Mouse (Mus musculus): ENCODE measurements at regions not wholly inside any gene's neighbourhood (a gene's known extent, or its start where the extent isn't known, plus 50 kb on each side); places are given as distances from the start of the nearest gene placed in this dataset.

- Histone ChIP-seq H3K9ac (replicated peaks) (no peak overlapping the region), H3K9me3 (ENCODE audit: control insufficient read depth, low read length) (no peaks in the 10 kb centered on the region), H3K4me2 (ENCODE audit: low read depth) (no peak overlapping the region), H3K4me1 (replicated peaks; ENCODE audit: control insufficient read depth in 2 of 2, insufficient read depth in 2 of 2, low read length in 1 of 2) (no peaks in the 10 kb centered on the region), H3K27me3 (ENCODE audit: control insufficient read depth, insufficient read depth, low read length) (no peaks in the 10 kb centered on the region), H3K4me3 (ENCODE audit: insufficient read depth in 1 of 2, low read depth in 2 of 2, low read length in 2 of 2) (no peak overlapping the region), H3K27ac (no peak overlapping the region), H3K36me3 (replicated peaks; ENCODE audit: control insufficient read depth, insufficient read depth, low read depth) (no peaks in the 10 kb centered on the region)
- no peak for TF ChIP-seq EP300 (IDR thresholded peaks at IDR 0.05; ENCODE audit: low read depth)
- TF ChIP-seq CTCF (IDR thresholded peaks at IDR 0.05; ENCODE audit: low read depth): no peak
- 45% methylated on average over 4 of the region's 4 CpGs for WGBS (ENCODE audit: insufficient replicate concordance)
- ATAC-seq (ENCODE audit: insufficient read depth) (no peak), DNase-seq (ENCODE audit: low read depth in 3 of 3, low spot score in 3 of 3) (no peak)
These were observed 225.6 kb upstream of the Gm11146 start for GRCm38 (mm10) chr16:77827322-77828117.

DNA sequence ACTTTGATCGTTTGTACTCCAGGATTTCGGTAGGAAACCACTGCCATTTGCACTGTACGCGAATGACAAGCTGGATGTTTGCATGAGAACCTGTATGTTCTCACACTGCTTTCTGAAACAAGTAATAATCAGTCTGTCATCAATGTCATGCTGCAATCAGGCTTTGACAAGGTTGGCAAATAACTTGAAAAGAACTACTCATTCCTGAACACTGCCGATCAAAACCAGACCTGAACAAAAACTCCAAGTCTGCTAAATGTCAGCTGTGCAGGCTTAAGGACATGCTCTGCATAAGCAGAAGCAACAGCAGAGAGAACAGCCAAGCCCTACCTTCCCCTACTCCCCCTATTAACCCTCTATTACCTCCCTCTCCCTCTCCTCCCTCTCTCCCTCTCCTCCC, 197.8 kb upstream of the Gm11146 start:
- Histone ChIP-seq H3K27me3 (ENCODE audit: control insufficient read depth, insufficient read depth, low read length) (no peaks in the 10 kb centered on the region), H3K9me3 (ENCODE audit: control insufficient read depth, low read length) (no peaks in the 10 kb centered on the region), H3K9ac (replicated peaks) (no peak overlapping the region), H3K36me3 (replicated peaks; ENCODE audit: control insufficient read depth, insufficient read depth, low read depth) (no peaks in the 10 kb centered on the region), H3K4me2 (ENCODE audit: low read depth) (no peak overlapping the region), H3K4me1 (replicated peaks; ENCODE audit: control insufficient read depth in 2 of 2, insufficient read depth in 2 of 2, low read length in 1 of 2) (no peaks in the 10 kb centered on the region), H3K27ac (no peak overlapping the region), H3K4me3 (ENCODE audit: insufficient read depth in 1 of 2, low read depth in 2 of 2, low read length in 2 of 2) (no peak overlapping the region)
- WGBS (ENCODE audit: insufficient replicate concordance): 73% methylated on average over 5 of the region's 5 CpGs
- no peak for TF ChIP-seq EP300 (IDR thresholded peaks at IDR 0.05; ENCODE audit: low read depth)
- no peak for TF ChIP-seq CTCF (IDR thresholded peaks at IDR 0.05; ENCODE audit: low read depth)
- ATAC-seq (ENCODE audit: insufficient read depth): no peak
- no peak for DNase-seq (ENCODE audit: low read depth in 3 of 3, low spot score in 3 of 3)

DNA sequence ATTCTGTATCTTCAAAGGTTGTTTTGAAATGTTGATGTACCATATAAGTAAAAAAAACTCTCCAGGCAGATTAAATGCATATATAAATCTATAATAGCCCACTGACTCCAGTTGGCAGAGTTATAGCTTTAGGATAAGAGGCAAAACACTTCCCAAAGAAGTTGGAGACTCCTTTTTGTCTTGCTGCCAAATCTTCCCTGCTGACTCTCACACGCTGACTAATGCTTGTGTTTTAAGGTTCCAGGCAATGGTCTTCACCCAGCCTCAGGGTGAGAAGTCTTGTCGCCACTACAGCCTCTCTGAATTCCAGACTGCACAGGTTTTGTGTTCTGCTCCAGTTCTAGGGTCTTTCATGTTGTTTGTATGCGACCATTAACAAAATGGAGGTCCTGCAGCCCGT, 195.0 kb upstream of the Gm11146 start:
- H3K27me3 ChIP-seq (ENCODE audit: control insufficient read depth, insufficient read depth, low read length): no peaks in the 10 kb centered on the region
- H3K9ac ChIP-seq (replicated peaks): no peak overlapping the region
- DNase-seq (ENCODE audit: low read depth in 3 of 3, low spot score in 3 of 3): no peak
- 60% methylated on average over 4 of the region's 4 CpGs for WGBS (ENCODE audit: insufficient replicate concordance)
- H3K4me3 ChIP-seq (ENCODE audit: insufficient read depth in 1 of 2, low read depth in 2 of 2, low read length in 2 of 2): no peak overlapping the region
- H3K36me3 ChIP-seq (replicated peaks; ENCODE audit: control insufficient read depth, insufficient read depth, low read depth): no peaks in the 10 kb centered on the region
- no peaks in the 10 kb centered on the region for H3K4me1 ChIP-seq (replicated peaks; ENCODE audit: control insufficient read depth in 2 of 2, insufficient read depth in 2 of 2, low read length in 1 of 2)
- no peak overlapping the region for H3K4me2 ChIP-seq (ENCODE audit: low read depth)
- no peak overlapping the region for H3K27ac ChIP-seq
- no peak for ATAC-seq (ENCODE audit: insufficient read depth)
- H3K9me3 ChIP-seq (ENCODE audit: control insufficient read depth, low read length): no peaks in the 10 kb centered on the region
- TF ChIP-seq CTCF (IDR thresholded peaks at IDR 0.05; ENCODE audit: low read depth): no peak
- TF ChIP-seq EP300 (IDR thresholded peaks at IDR 0.05; ENCODE audit: low read depth): no peak

GRCm38 (mm10) chr16:77789652-77790051, 187.8 kb upstream of the Gm11146 start:
- TF ChIP-seq CTCF (IDR thresholded peaks at IDR 0.05; ENCODE audit: low read depth) (no peak), EP300 (IDR thresholded peaks at IDR 0.05; ENCODE audit: low read depth) (no peak)
- 69% methylated on average over 5 of the region's 5 CpGs for WGBS (ENCODE audit: insufficient replicate concordance)

GRCm38 (mm10) chr16:77789206-77789605, 187.3 kb upstream of the Gm11146 start:
- 60% methylated on average over 2 of the region's 2 CpGs for WGBS (ENCODE audit: insufficient replicate concordance)
- H3K36me3 ChIP-seq (replicated peaks; ENCODE audit: control insufficient read depth, insufficient read depth, low read depth): no peaks in the 10 kb centered on the region

More at GRCm38 (mm10) chr16:77789652-77790051, 187.8 kb upstream of the Gm11146 start:
- H3K4me2 ChIP-seq (ENCODE audit: low read depth): no peak overlapping the region
- no peak overlapping the region for H3K9ac ChIP-seq (replicated peaks)
- H3K4me3 ChIP-seq (ENCODE audit: insufficient read depth in 1 of 2, low read depth in 2 of 2, low read length in 2 of 2): no peak overlapping the region
- DNase-seq (ENCODE audit: low read depth in 3 of 3, low spot score in 3 of 3): no peak
- H3K4me1 ChIP-seq (replicated peaks; ENCODE audit: control insufficient read depth in 2 of 2, insufficient read depth in 2 of 2, low read length in 1 of 2): no peaks in the 10 kb centered on the region
- no peaks in the 10 kb centered on the region for H3K27me3 ChIP-seq (ENCODE audit: control insufficient read depth, insufficient read depth, low read length)
- H3K27ac ChIP-seq: no peak overlapping the region
- no peaks in the 10 kb centered on the region for H3K9me3 ChIP-seq (ENCODE audit: control insufficient read depth, low read length)
- H3K36me3 ChIP-seq (replicated peaks; ENCODE audit: control insufficient read depth, insufficient read depth, low read depth): no peaks in the 10 kb centered on the region
- no peak for ATAC-seq (ENCODE audit: insufficient read depth)

More at GRCm38 (mm10) chr16:77789206-77789605, 187.3 kb upstream of the Gm11146 start:
- no peak for DNase-seq (ENCODE audit: low read depth in 3 of 3, low spot score in 3 of 3)
- Histone ChIP-seq H3K27me3 (ENCODE audit: control insufficient read depth, insufficient read depth, low read length) (no peaks in the 10 kb centered on the region), H3K4me3 (ENCODE audit: insufficient read depth in 1 of 2, low read depth in 2 of 2, low read length in 2 of 2) (no peak overlapping the region), H3K9me3 (ENCODE audit: control insufficient read depth, low read length) (no peaks in the 10 kb centered on the region), H3K4me1 (replicated peaks; ENCODE audit: control insufficient read depth in 2 of 2, insufficient read depth in 2 of 2, low read length in 1 of 2) (no peaks in the 10 kb centered on the region), H3K27ac (no peak overlapping the region), H3K9ac (replicated peaks) (no peak overlapping the region), H3K4me2 (ENCODE audit: low read depth) (no peak overlapping the region)
- ATAC-seq (ENCODE audit: insufficient read depth): no peak
- no peak for TF ChIP-seq EP300 (IDR thresholded peaks at IDR 0.05; ENCODE audit: low read depth)
- no peak for TF ChIP-seq CTCF (IDR thresholded peaks at IDR 0.05; ENCODE audit: low read depth)

All from liver, embryonic 14.5 days (tissue).